Mouse (Mus musculus): Measurements from ENCODE around the gene Olfr775. TPM values are rescaled to one million over a fixed set of nuclear protein-coding genes. Genes with fewer than 3 reads are reported as not detected.

Olfr775 gene
- not detected in 2 replicates for polyA plus RNA-seq (2016; fragmentation: Nextera tagmentation; extraction: Ambion mirVana)

GRCm38 (mm10) chr10:129248112-129248511 lies at the start of gene Olfr775:
TSS of gene Olfr775 (plus strand) at chr10:129248412.
- no peaks in the 10 kb centered on the region for H3K36me3 ChIP-seq (replicated peaks)
- no peak within 1 kb of the TSS for H3K4me2 ChIP-seq
- 80% methylated on average over 3 of the region's 3 CpGs for WGBS
- H3K9ac ChIP-seq, result no peak within 1 kb of the TSS
- no peaks in the 10 kb centered on the region for H3K4me1 ChIP-seq
- ATAC-seq (ENCODE audit: low FRiP score), result no peak
- H3K27me3 ChIP-seq, result no peaks in the 10 kb centered on the region
- no peak within 1 kb of the TSS for H3K4me3 ChIP-seq (replicated peaks)
- H3K27ac ChIP-seq, result no peak within 1 kb of the TSS
- H3K9me3 ChIP-seq, result no peaks in the 10 kb centered on the region

- 79% methylated on average over 1 of the region's 1 CpGs for WGBS
- H3K27ac ChIP-seq, result no peak overlapping the region
- H3K36me3 ChIP-seq (replicated peaks), result no peaks in the 10 kb centered on the region
- no peaks in the 10 kb centered on the region for H3K4me1 ChIP-seq
- no peak overlapping the region for H3K9ac ChIP-seq
- no peak for ATAC-seq (ENCODE audit: low FRiP score)
- no peak overlapping the region for H3K4me3 ChIP-seq (replicated peaks)
- H3K27me3 ChIP-seq, result no peaks in the 10 kb centered on the region
- no peak overlapping the region for H3K4me2 ChIP-seq
- H3K9me3 ChIP-seq, result no peaks in the 10 kb centered on the region
Observed at GRCm38 (mm10) chr10:129230737-129231136, 17.5 kb upstream of the Olfr775 start.

GRCm38 (mm10) chr10:129235904-129236303 lies 12.3 kb upstream of the Olfr775 start, which contains the start of gene Olfr774:
TSS of gene Olfr774 (plus strand) at chr10:129236204.
- WGBS, result 76% methylated on average over 2 of the region's 2 CpGs

GRCm38 (mm10) chr10:129258827-129259226 lies 10.6 kb downstream of the Olfr775 start, which contains the start of gene Olfr776:
TSS of gene Olfr776 (plus strand) at chr10:129259127.
- H3K4me2 ChIP-seq, result no peak within 1 kb of the TSS
- H3K4me1 ChIP-seq, result no peaks in the 10 kb centered on the region
- H3K4me3 ChIP-seq (replicated peaks), result no peak within 1 kb of the TSS
- H3K9me3 ChIP-seq, result no peaks in the 10 kb centered on the region
- no peak for ATAC-seq (ENCODE audit: low FRiP score)
- H3K36me3 ChIP-seq (replicated peaks), result no peaks in the 10 kb centered on the region
- no peak within 1 kb of the TSS for H3K27ac ChIP-seq
- no peak within 1 kb of the TSS for H3K9ac ChIP-seq
- H3K27me3 ChIP-seq, result no peaks in the 10 kb centered on the region

More at GRCm38 (mm10) chr10:129235904-129236303, 12.3 kb upstream of the Olfr775 start, which contains the start of gene Olfr774:
- Histone ChIP-seq H3K4me2 (no peak within 1 kb of the TSS), H3K4me1 (no peaks in the 10 kb centered on the region), H3K36me3 (replicated peaks) (no peaks in the 10 kb centered on the region), H3K27me3 (no peaks in the 10 kb centered on the region), H3K27ac (no peak within 1 kb of the TSS), H3K4me3 (replicated peaks) (no peak within 1 kb of the TSS), H3K9me3 (no peaks in the 10 kb centered on the region), H3K9ac (no peak within 1 kb of the TSS)
- no peak for ATAC-seq (ENCODE audit: low FRiP score)

- Histone ChIP-seq H3K9ac (no peak within 1 kb of the TSS), H3K4me3 (replicated peaks) (no peak within 1 kb of the TSS), H3K4me1 (no peaks in the 10 kb centered on the region), H3K27ac (no peak within 1 kb of the TSS), H3K36me3 (replicated peaks) (no peaks in the 10 kb centered on the region), H3K4me2 (no peak within 1 kb of the TSS), H3K27me3 (no peaks in the 10 kb centered on the region), H3K9me3 (no peaks in the 10 kb centered on the region)
- ATAC-seq (ENCODE audit: low FRiP score), result no peak
- 94% methylated on average over 2 of the region's 2 CpGs for WGBS
Observed at GRCm38 (mm10) chr10:129271081-129271535, 22.9 kb downstream of the Olfr775 start, which contains the start of gene Olfr777. TSS of gene Olfr777 (minus strand) at chr10:129271485.

Other genes starting within 250 kb of the Olfr775 start
- not detected in 2 replicates for gene Olfr763, start 237.6 kb upstream of the Olfr775 start, polyA plus RNA-seq (2016; fragmentation: Nextera tagmentation; extraction: Ambion mirVana)
- not detected in 2 replicates for gene Olfr764-ps1, start 208.5 kb upstream of the Olfr775 start, polyA plus RNA-seq (2016; fragmentation: Nextera tagmentation; extraction: Ambion mirVana)
- not detected in 2 replicates for gene Olfr765, start 198.4 kb upstream of the Olfr775 start, polyA plus RNA-seq (2016; fragmentation: Nextera tagmentation; extraction: Ambion mirVana)
- gene Olfr766-ps1, start 179.4 kb upstream of the Olfr775 start, polyA plus RNA-seq (2016; fragmentation: Nextera tagmentation; extraction: Ambion mirVana), result not detected in 2 replicates
- not detected in 2 replicates for gene Olfr767, start 165.5 kb upstream of the Olfr775 start, polyA plus RNA-seq (2016; fragmentation: Nextera tagmentation; extraction: Ambion mirVana)
- not detected in 2 replicates for gene Olfr768, start 149.0 kb upstream of the Olfr775 start, polyA plus RNA-seq (2016; fragmentation: Nextera tagmentation; extraction: Ambion mirVana)
- gene Olfr769, start 130.6 kb upstream of the Olfr775 start, polyA plus RNA-seq (2016; fragmentation: Nextera tagmentation; extraction: Ambion mirVana), result not detected in 2 replicates
- gene Olfr770, start 109.4 kb upstream of the Olfr775 start, polyA plus RNA-seq (2016; fragmentation: Nextera tagmentation; extraction: Ambion mirVana), result not detected in 2 replicates
- gene Olfr771, start 83.7 kb upstream of the Olfr775 start, polyA plus RNA-seq (2016; fragmentation: Nextera tagmentation; extraction: Ambion mirVana), result not detected in 2 replicates
- gene Olfr772, start 70.5 kb upstream of the Olfr775 start, polyA plus RNA-seq (2016; fragmentation: Nextera tagmentation; extraction: Ambion mirVana), result not detected in 2 replicates
- gene Olfr773, start 61.0 kb upstream of the Olfr775 start, polyA plus RNA-seq (2016; fragmentation: Nextera tagmentation; extraction: Ambion mirVana), result not detected in 2 replicates
- gene Olfr774, start 12.2 kb upstream of the Olfr775 start, polyA plus RNA-seq (2016; fragmentation: Nextera tagmentation; extraction: Ambion mirVana), result not detected in 2 replicates
- not detected in 2 replicates for gene Olfr776, start 10.7 kb downstream of the Olfr775 start, polyA plus RNA-seq (2016; fragmentation: Nextera tagmentation; extraction: Ambion mirVana)
- gene Olfr777, start 23.1 kb downstream of the Olfr775 start, polyA plus RNA-seq (2016; fragmentation: Nextera tagmentation; extraction: Ambion mirVana), result not detected in 2 replicates
- not detected in 2 replicates for gene Olfr780, start 69.7 kb downstream of the Olfr775 start, polyA plus RNA-seq (2016; fragmentation: Nextera tagmentation; extraction: Ambion mirVana)
- gene Olfr781, start 80.4 kb downstream of the Olfr775 start, polyA plus RNA-seq (2016; fragmentation: Nextera tagmentation; extraction: Ambion mirVana), result not detected in 2 replicates
- gene Olfr782, start 100.4 kb downstream of the Olfr775 start, polyA plus RNA-seq (2016; fragmentation: Nextera tagmentation; extraction: Ambion mirVana), result not detected in 2 replicates
- 0.12 and 0.17 TPM in 2 replicates for gene Olfr784, start 135.7 kb downstream of the Olfr775 start, polyA plus RNA-seq (2016; fragmentation: Nextera tagmentation; extraction: Ambion mirVana)
- not detected in 2 replicates for gene Olfr785, start 157.0 kb downstream of the Olfr775 start, polyA plus RNA-seq (2016; fragmentation: Nextera tagmentation; extraction: Ambion mirVana)
- not detected in 2 replicates for gene Olfr786, start 178.9 kb downstream of the Olfr775 start, polyA plus RNA-seq (2016; fragmentation: Nextera tagmentation; extraction: Ambion mirVana)
- gene Olfr787, start 213.4 kb downstream of the Olfr775 start, polyA plus RNA-seq (2016; fragmentation: Nextera tagmentation; extraction: Ambion mirVana), result not detected in 2 replicates
- not detected in 2 replicates for gene Olfr788, start 222.6 kb downstream of the Olfr775 start, polyA plus RNA-seq (2016; fragmentation: Nextera tagmentation; extraction: Ambion mirVana)
- not detected in 2 replicates for gene Olfr789, start 236.3 kb downstream of the Olfr775 start, polyA plus RNA-seq (2016; fragmentation: Nextera tagmentation; extraction: Ambion mirVana)

Data from forebrain, embryonic 12.5 days (tissue).